Mouse (Mus musculus) lung, postnatal 0 days (tissue): ENCODE data around the gene Kctd11.

Experiments used
- CTCF ChIP-seq: IDR thresholded peaks from 2 replicates; pipeline ENCODE4 v1.5.1; 2016; ENCODE audit warnings: antibody characterized with exemption, mild to moderate bottlenecking
- EP300 ChIP-seq: IDR thresholded peaks from 2 replicates; pipeline ENCODE4 v1.6.1; 2016; ENCODE audit warnings: antibody characterized with exemption, mild to moderate bottlenecking, control low read depth

DNA sequence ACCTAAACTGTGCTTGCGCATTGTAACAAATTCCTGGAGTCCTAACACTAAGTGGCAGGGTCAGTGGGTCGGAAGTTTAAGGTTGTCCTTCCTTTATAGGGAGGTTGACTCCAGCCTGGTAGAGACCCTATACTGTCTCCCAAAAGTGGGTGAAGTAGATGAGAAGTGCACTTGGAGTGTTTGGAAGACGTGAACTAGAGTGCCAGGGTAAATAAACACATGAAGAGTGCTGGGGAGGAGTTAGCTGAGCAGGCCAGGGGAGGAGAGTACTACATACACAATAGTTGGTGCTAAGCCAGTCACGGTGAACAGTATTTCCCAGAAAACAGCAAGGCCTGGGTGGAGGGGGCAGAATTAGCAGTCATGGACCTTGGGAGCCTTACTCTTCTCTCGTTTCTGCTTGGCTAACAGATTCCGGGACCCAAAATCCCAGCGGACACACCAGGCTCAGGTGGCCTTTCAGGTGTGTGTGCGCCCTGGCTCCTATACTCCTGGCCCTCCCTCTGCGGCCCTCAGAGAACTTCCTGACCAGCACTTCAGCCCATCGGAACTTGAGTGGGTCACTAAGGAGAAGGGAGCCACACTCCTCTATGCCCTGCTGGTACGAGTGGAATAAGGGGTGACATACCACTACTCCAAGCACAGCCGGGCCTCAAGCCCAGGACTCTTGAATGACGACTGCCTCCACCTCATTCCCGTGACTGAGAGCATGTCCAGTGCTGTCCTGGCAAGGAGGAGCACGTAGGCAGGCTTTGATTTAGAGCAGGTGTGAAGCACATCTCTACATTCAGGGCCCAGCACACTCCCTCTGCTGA lies 31.7 kb upstream of the Kctd11 start:
- no peak for TF ChIP-seq CTCF
- 0 out of 2 replicates have a peak, but pooled peaks have one; percentile 62 for TF ChIP-seq EP300
